Mouse (Mus musculus) left cerebral cortex, postnatal 14 days (tissue): ENCODE measurements around the gene Wfdc21. TPM values are rescaled to one million over a fixed set of nuclear protein-coding genes. Genes with fewer than 3 reads are reported as not detected.

Source experiments
- DNase-seq, 2 experiments: peaks; one replicate each; pipeline ENCODE4 v3.0.0; 2021 to 2022; ENCODE audit warnings: low spot score in 2 of 2, mixed read lengths in 1 of 2
- intact Hi-C: fragments of 180-260 bp; cut with DNase I; formaldehyde crosslinking; loops from one replicate; pipeline ENCODE4 v1.15.1; 2025
- total RNA-seq, 2 experiments: library from RNA; stranded (reverse); gene quantifications; 2 replicates each; pipeline ENCODE4 v1.2.3; 2021

Gene Wfdc21
- total RNA-seq, 2 experiments from 2014 or later = not detected

DNA sequence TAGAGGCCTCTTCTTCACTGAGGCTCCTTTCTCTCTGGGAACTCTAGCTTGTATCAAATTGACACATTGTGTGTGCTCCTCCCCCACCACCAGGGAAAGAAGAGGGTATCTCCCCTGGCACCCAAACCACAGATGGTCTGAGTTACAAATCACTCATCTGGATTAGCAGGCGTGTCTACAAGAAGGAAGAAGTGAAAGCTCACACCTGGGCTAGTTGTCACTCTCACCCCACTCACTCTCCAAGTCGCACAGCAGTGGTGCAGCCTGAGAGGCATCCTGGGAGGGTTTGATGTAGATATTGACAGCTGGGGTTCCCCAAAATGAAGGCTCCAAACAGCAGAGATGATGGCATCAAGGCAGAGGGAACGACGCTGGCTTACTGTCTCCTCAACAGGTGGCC, 588 bp upstream of the Wfdc21 start:
- intact Hi-C loops = no loop called here
- DNase-seq = no peak

GRCm38 (mm10) chr11:83747376-83748265, 881 bp downstream of the Wfdc21 start:
- intact Hi-C loops = no loop called here
- DNase-seq = no peak

DNA sequence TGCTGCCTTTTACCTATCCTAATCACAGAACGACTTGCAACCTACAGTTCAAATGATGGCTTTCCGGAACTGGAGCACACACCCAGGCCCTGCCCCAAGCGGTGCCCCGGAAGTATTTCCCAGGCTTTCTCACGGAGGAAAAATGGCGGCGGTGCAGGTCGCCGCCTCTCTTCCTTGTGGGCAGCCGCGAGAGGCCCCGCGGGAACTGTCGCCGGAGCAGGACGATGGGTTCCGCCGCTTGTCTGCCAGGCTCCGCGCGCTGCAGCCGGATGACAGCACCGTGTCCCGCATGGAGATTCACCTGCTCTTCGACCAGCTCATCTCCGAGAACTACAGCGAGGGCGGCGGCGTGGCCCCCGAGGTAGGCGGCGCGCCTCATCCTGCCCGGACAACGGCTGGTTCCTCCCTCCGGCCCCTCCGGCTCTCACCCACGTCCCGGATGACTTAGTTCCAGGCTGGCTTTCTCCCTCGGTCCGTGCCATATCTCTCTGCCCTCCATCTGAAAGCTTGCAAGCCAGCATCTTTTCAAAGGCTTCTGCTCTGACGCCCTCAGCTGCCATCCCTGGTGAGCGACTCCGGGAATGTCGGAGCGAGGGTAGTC, 6.9 kb downstream of the Wfdc21 start, which contains the start of gene Heatr6:
Heatr6 (plus strand) TSS at position 116 of the 601 bp plus-strand sequence.
- peak; percentile 90 to 94 for DNase-seq
- intact Hi-C loops = no loop called here

DNA sequence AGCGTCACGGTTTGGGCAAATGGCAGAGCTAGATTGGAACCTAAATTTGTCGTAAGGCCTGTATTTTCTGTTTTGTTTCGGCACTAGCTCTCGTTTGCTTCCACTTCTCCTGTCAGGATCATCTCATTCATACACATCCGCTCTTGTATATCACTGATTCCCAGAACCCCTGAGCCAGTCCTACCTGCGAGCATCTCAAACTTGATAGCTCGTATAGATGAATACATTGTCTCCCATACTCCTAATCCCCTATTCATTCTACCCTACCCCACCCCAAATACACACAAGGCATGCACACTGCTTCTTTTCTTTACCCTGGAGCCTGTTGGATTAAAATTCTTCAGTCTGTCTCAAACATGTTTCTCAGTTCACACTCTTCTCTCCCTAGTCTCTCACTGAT, 7.5 kb downstream of the Wfdc21 start:
- DNase-seq = no peak
- intact Hi-C loops = no loop called here

- intact Hi-C loops = no loop called here
- no peak for DNase-seq
These were observed 20.6 kb downstream of the Wfdc21 start for GRCm38 (mm10) chr11:83767306-83767705.

DNA sequence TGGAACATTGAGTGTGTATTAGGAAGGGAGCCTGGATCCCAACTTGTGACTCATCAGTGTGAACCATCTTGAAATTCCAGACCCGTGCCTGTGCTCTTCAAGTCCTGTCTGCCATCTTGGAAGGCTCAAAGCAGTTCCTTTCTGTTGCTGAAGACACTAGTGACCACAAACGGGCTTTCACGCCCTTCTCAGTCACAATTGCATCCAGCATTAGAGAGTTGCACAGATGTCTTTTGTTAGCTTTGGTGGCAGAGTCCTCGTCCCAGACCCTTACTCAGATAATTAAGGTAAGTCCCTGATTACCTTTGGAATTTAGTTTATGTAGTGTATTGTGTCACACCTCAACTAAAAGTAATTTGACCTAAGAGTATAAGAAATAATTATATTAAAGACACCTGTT, 22.2 kb downstream of the Wfdc21 start:
- intact Hi-C loops = no loop called here
- no peak for DNase-seq

DNA sequence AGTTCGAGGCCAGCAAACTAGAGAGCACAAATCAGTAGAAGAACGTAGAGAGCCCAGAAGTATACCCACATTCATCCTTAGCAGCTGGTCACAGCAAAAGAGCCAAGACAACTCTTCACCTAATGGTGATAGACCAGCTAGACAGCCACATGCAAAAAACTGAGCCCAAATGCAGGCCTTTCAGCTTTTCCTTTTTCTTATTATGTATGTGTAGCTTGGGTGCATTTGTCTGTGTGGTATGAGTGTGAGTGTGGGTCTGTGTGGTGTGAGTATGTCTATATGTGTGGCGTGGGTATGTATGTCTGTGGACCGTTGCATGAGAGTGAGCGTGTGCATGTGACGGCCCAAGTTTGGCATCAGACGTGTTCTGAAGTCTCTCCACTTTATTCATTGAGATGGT, 24.3 kb downstream of the Wfdc21 start:
- intact Hi-C loops = no loop called here
- no peak for DNase-seq

- intact Hi-C loops = no loop called here
- DNase-seq = no peak
These were observed 25.6 kb downstream of the Wfdc21 start for GRCm38 (mm10) chr11:83772341-83772740.

GRCm38 (mm10) chr11:83773691-83774090, 27.0 kb downstream of the Wfdc21 start:
- intact Hi-C loops = no loop called here
- DNase-seq = no peak

GRCm38 (mm10) chr11:83774324-83774723, 27.6 kb downstream of the Wfdc21 start:
- intact Hi-C loops = no loop called here
- DNase-seq = no peak

GRCm38 (mm10) chr11:83776798-83777197, 30.1 kb downstream of the Wfdc21 start:
- no peak for DNase-seq
- intact Hi-C loops = no loop called here

DNA sequence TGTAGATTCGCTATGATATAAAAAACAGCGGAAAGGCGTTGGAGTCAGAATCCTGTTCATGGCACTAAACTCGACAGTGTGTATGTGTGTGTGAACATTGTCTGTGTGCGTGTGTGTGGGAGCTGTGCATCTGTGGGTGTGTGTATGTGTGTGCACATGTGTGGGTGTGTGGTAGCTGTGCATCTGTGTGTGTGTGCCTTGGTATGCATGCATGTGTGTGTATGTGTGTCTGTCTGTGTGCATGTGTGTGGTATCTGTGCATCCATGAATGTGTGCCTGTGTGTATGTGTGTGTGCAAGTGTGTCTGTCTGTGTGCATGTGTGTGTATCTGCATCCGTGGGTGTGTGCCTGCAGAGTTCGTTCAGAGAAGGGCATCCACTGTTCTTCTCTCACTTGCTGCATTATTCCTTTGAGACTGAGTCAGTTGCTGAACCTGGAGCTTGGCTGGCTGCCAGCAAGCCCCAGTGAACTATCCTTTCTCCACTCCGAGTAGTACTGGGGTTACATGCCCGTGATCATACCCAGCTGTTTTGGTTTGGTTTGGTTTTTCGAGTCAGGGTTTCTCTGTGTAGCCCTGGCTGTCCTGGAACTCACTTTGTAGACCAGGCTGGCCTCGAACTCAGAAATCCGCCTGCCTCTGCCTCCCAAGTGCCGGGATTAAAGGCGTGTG, 37.3 kb downstream of the Wfdc21 start:
- intact Hi-C loops = no loop called here
- peak; percentile 18 to 21 for DNase-seq

DNA sequence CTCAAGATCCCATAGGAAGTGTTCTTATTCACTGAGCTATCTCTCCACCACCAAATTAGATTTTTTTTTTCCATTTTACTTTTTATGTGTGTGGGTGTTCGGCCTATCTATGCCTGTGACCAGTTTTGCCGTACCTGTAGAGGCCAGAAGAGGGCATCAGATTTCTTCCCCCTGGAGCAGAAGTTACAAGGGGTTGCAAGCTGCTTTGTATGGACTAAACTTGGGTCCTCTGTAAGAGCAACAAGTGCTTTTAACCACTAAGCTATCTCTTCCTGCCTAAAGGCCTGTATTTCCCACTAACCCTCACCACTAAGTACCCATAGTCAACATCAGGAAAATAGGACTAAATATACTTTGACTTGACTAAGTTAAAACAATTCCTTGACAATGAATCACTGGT, 37.9 kb downstream of the Wfdc21 start:
- intact Hi-C loops = loop anchor here (1.0 kb wide), 1 partner anchor 152 kb away; no protein-coding TSS in a partner anchor
- peak; percentile 20 to 36 for DNase-seq

DNA sequence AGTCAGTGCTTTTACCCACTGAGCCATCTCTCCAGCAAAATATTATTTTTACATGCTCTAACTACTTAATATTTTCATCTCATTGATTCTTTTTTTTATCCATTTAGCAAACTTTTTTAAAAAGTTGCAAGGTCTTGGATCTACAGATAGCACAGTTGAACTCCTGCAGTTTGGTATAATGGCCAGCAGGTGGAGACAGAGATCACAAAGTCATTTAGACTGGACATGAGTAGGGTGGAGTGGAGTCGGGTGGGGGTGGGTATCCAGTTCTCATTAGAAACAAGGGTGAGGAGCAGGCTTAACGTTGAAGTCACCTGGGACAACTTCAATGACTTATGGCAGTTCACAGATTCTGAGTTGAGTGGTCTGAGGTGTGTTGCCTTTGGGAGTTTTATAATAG, 38.6 kb downstream of the Wfdc21 start:
- intact Hi-C loops = loop anchor here (1.0 kb wide), 1 partner anchor 151 kb away; no protein-coding TSS in a partner anchor
- DNase-seq = peak; percentile 73 to 76

DNA sequence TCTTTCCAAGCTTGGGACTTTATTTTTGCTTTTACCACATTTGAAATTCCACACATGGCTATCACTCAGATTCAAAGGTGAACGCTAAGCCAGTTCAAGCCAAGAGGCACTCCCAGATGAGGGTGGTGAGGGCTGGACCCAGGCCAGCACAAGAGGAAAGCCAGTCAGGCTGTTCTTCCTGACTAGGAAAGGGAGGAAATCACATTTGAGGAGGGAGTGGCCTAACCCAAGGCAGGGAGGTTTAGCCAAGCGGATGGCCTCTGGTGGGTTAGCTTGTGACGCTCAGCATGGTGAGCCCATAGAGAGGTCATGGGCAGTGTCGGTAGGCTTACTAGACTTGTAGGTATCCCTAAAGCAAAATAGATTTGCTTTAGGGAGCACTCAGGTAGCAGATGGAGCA, 40.1 kb downstream of the Wfdc21 start:
- DNase-seq = no peak
- intact Hi-C loops = no loop called here

DNA sequence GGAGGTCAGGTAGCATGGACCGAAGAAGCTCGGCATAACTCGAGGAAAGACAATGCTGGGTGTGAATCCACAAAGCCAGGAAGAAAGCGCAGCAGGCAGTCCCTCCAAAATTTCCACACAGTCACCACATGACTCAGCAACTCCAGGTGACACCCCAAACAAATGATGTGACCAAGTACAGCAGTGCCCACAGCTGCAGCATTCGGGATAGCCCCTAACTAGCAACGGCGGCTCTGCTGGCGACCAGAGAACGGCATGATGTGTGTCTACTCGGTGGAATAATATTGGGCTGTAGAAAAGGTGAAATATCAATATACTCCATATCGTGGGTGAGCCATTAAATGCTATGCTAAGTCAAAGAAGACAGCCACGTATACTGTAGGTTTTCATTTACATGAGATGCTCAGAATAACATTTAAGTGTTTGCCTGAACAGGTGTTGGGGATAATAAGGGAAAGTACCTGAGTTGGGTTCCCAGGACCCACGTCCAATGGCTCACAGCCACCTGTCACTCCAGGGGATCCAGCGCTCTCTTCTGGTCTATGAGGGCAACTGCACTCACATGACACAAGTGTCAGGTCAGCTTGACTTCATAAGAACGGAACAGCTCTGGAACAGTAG, 40.8 kb downstream of the Wfdc21 start:
- intact Hi-C loops = no loop called here

DNA sequence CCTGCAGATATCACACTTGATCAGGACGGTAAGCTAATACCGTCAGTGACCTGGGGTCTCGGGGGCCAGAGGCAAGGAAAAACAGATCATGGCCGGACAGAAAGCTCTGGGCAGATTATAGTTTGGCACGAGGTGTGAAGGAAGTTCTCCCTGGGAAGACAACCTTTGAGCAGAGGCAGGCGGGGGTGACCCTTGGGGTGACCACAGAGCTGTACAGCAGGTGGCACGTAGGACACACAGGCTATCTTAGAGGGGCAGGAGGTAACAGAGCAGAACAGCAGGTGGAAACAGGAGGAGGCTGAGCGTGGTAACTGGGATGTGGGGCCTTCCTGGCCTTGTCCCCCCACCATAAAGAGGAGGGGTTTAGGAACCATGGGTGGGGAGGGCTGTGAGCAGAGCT, 41.6 kb downstream of the Wfdc21 start:
- intact Hi-C loops = no loop called here
- no peak for DNase-seq

More for the DNA sequence above, 40.8 kb downstream of the Wfdc21 start:
- no peak for DNase-seq

GRCm38 (mm10) chr11:83789259-83789658, 42.5 kb downstream of the Wfdc21 start:
- DNase-seq = no peak
- intact Hi-C loops = no loop called here

DNA sequence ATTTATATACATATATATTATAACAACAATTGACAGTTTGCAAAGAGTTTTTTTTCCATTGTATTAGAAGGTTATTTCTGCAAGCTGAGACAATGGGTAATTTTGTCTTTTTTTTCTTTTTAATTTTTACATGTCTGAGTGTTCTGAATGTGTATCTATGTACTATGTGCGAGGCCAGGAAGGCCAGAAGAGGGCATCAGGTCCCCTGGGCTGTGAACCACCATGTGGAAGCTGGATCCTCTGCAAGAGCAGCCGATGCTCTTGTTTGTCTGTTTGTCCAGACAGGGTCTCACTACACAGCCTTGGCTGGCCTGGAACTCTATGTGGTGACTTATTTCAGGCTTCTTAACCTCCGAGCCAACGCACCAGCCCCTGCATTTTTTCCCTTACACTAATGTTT, 44.4 kb downstream of the Wfdc21 start:
- no peak for DNase-seq
- intact Hi-C loops = no loop called here
